Mouse (Mus musculus) layer of hippocampus, adult 8-10 months (tissue): Measurements from ENCODE around the gene Olfr591. TPM values are rescaled to one million over a fixed set of nuclear protein-coding genes. Genes with fewer than 3 reads are reported as not detected.
"Not testable (repeated sequence)": the region's sequence is repeated elsewhere in the genome, so short reads cannot be mapped to it uniquely, and the experiment has no call there.

Experiments used
- DNase-seq, 2 experiments: peaks; one replicate each; pipeline ENCODE4 v3.0.0; 2022; ENCODE audit warnings: low spot score in 2 of 2
- total RNA-seq, 4 experiments: library from RNA; stranded (reverse); gene quantifications; 2 replicates each; pipeline ENCODE4 v1.2.4; 2022

The Olfr591 gene
- not detected for total RNA-seq

DNA sequence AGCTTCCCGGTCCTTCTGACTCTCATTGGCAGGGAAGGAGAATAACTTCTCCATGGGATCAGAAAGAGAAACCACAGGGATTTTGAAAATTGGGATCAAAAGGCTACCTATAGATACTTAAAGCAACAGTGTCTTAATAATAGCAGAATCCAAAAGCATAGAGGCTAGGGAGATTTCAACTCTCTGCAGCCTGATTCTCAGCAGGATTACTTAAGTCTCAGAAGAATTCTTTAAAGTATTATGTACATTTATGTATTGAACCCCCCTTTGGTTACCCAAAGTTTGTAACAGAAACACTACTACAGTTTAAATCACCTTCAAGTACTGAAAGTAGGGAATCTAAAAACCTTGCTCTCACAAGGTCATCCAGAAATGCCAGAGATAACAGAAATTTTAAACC lies at the start of gene Olfr591:
Gene Olfr591, minus strand, starts transcription at position 101 of the 400 bp plus-strand sequence.
- no peak for DNase-seq

DNA sequence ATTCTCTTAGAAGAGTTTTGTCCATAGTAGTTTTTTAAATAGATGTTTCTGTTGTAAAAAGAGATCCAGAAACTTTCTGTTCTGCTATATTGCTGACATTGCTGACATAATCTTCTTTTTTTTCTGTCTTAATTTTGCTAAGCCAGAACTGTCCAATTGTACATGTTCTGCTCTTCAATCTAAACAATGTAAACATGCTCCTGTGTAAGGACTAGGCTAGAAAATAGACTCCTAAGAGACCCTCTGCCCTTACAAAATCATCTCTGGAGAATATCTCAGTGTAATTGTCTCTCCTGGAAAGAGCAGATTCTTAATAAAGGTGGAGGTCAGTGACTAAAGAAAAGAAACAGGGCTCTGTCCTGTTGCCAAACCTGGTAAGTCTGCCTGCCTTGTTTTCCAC lies 38.6 kb upstream of the Olfr591 start, which contains the start of gene Olfr594:
Gene Olfr594, plus strand, starts transcription at position 301 of the 400 bp plus-strand sequence.
- DNase-seq, result no peak

DNA sequence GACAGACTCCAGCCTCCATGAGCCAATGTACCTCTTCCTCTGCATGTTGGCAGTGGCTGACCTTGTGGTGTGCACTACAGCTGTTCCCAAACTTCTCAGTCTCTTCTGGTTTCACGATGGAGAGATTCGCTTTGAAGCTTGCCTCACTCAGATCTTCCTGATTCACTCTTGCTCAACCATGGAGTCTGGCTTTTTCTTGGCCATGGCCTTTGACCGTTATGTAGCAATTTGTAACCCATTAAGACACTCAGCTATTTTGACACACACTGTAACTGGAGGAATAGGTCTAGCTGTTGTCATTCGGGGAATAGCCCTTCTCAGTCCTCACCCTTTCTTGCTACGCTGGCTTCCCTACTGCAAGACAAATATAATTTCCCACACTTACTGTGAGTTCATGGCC lies 33.9 kb upstream of the Olfr591 start:
- DNase-seq, result not testable (repeated sequence)

DNA sequence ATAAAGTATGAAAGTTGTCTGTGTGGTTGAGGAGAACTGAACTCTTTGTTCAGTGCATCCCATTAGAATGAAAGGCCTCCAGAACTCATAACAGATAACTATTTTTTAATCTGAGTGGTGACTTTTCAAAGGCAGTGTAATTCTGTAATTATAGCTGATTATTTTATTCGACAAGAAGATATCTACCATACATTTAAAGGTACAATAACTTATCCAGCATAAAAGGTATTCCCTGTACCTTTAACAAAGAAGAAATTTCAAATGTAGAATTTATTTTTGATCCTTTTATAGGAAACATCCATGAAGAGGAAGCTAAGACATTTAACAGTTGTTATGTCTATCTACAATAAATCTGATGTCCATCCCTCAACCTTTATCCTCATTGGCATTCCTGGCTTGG lies 33.4 kb upstream of the Olfr591 start, which contains the start of gene Olfr593:
Gene Olfr593, plus strand, starts transcription at position 301 of the 400 bp plus-strand sequence.
- no peak for DNase-seq

DNA sequence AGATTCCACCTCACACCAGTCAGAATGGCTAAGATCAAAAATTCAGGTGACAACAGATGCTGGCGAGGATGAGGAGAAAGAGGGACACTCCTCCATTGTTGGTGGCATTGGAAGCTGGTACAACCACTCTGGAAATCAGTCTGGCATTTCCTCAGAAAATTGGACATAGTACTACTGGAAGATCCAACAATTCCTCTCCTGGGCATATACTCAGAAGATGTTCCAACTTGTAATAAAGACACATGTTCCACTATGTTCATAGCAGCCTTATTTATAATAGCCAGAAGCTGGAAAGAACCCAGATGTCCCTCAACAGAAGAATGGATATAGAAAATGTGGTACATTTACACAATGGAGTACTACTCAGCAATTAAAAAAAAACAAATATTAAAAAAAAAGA lies 6.4 kb upstream of the Olfr591 start, which contains the start of gene Olfr592:
Gene Olfr592, plus strand, starts transcription at position 301 of the 400 bp plus-strand sequence.
- not testable (repeated sequence) for DNase-seq

DNA sequence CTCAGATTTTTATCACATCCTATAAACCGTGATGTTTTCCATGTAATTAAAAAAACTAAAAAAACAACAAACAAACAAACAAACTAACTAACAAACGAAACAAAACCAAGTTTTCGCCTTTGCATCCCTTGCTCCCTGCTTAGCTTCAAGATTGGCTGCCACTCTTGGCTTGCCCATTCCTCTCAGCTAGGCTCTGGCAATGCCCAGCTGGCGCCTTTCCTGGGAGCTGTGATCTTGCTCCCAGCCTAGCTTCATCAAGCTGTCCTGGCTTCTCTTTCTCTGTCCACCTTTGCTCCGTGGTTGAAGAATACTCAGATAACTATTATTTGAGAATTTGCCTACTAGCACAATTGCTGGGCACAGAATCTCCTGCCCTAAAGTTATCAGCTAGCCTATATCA lies 8.4 kb downstream of the Olfr591 start:
- no peak for DNase-seq

DNA sequence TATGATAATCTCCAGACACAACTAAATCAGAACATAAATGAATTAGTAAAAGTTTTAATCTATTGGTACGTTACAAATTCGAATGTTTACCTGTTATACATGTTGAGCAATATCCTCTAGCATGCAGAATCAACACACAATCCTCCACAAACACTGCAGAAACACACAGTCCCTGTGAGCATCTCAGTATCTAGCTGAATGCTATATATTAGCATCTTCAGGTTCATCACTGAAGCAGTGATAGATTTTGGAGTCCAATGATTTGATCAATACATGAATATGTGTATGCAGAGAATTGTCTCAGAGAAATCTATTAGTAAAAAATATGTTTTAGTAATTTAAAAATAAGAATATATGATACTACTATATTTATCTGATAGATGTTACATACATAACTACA lies 21.9 kb downstream of the Olfr591 start, which contains the start of gene Olfr589:
Gene Olfr589, minus strand, starts transcription at position 101 of the 400 bp plus-strand sequence.
- no peak for DNase-seq

DNA sequence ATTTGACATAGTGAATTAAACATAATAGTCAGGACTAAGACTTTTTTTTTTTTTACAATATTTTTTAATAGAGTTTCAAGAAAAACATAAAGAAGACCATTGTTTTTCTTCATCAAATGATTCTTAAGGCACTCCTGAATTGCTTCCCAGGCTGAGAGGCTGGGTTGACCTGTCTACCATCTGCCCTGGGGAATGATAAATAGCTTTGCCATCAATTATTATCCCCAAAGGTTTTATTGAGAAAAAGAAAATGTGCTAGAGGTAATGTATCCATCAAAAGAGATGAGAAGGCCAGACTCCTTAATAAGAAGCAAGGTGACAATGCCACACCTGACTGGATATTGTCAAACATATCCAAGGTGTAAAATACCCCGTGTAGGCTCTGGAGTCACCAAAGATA lies 37.6 kb downstream of the Olfr591 start, which contains the start of gene Olfr588-ps1:
Gene Olfr588-ps1, plus strand, starts transcription at position 301 of the 400 bp plus-strand sequence.
- DNase-seq, result no peak

DNA sequence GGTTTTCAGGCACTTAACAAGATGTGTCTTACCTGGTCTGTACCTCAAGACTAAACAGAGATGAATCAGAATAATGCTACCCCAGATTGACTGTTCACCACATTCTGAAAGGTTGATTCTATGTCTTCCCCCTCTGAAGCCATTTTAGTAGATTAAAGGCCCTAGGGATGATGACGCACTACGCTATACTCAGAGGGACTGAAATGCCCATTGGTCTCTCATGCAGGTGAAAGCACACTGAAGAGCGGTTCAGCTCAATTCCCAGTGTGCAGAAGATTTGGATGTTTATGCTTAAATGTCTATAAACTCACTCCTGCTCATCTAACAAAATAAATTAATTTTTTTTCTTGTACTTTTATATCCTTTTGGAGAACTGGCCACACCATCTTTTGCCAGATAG lies 52.6 kb downstream of the Olfr591 start, which contains the start of gene Olfr586:
Gene Olfr586, minus strand, starts transcription at position 101 of the 400 bp plus-strand sequence.
- DNase-seq, result no peak

DNA sequence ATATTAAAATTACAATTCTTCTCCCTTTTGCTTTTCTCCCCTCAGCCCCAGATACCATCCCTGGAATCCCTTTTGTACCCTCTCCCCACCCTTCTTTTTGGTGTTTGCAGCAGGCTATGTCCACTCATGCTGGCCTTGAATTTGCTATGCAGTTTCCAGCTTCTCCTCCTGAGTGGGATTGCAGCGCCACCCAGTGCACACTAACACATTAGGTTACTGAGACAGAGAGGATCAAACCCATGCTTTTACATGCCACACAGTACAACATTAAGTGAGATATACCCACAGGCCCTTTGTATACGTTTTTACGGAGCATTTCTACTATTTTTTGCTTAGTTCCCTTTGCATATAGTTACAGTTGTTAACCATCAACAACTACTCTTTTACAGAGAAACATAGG lies 58.7 kb downstream of the Olfr591 start:
- no peak for DNase-seq

Other genes with a start within 250 kb of the Olfr591 start
- gene Olfr573-ps1, start 235.8 kb downstream of the Olfr591 start, total RNA-seq, result not detected
- gene Olfr574, start 229.9 kb downstream of the Olfr591 start, total RNA-seq, result not detected
- not detected for gene Olfr575, start 219.6 kb downstream of the Olfr591 start, total RNA-seq
- gene Olfr576, start 215.7 kb downstream of the Olfr591 start, total RNA-seq, result not detected
- gene Olfr577, start 202.4 kb downstream of the Olfr591 start, total RNA-seq, result not detected
- gene Olfr578, start 189.0 kb downstream of the Olfr591 start, total RNA-seq, result not detected
- gene Olfr582, start 140.3 kb downstream of the Olfr591 start, total RNA-seq, result not detected
- not detected for gene Olfr583, start 127.0 kb downstream of the Olfr591 start, total RNA-seq
- not detected for gene Olfr584, start 96.5 kb downstream of the Olfr591 start, total RNA-seq
- not detected for gene Olfr585, start 80.6 kb downstream of the Olfr591 start, total RNA-seq
- gene Olfr586, start 52.7 kb downstream of the Olfr591 start, total RNA-seq, result not detected
- not detected for gene Olfr588-ps1, start 37.5 kb downstream of the Olfr591 start, total RNA-seq
- gene Olfr589, start 22.0 kb downstream of the Olfr591 start, total RNA-seq, result not detected
- not detected for gene Olfr592, start 6.5 kb upstream of the Olfr591 start, total RNA-seq
- not detected for gene Olfr593, start 33.5 kb upstream of the Olfr591 start, total RNA-seq
- not detected for gene Olfr594, start 38.7 kb upstream of the Olfr591 start, total RNA-seq
- gene Usp17ld, start 74.2 kb upstream of the Olfr591 start, total RNA-seq, result not detected
- gene Olfr596, start 127.3 kb upstream of the Olfr591 start, total RNA-seq, result not detected
- gene Olfr597, start 138.0 kb upstream of the Olfr591 start, total RNA-seq, result not detected
- not detected for gene Olfr598, start 145.2 kb upstream of the Olfr591 start, total RNA-seq
- gene Olfr599, start 157.6 kb upstream of the Olfr591 start, total RNA-seq, result not detected
- gene Olfr600, start 171.3 kb upstream of the Olfr591 start, total RNA-seq, result not detected
- gene Olfr601, start 184.3 kb upstream of the Olfr591 start, total RNA-seq, result not detected
- gene Olfr603, start 207.8 kb upstream of the Olfr591 start, total RNA-seq, result not detected
- gene Usp17lc, start 236.7 kb upstream of the Olfr591 start, total RNA-seq, result not detected